Mouse (Mus musculus): ENCODE measurements at regions not wholly inside any gene's neighbourhood (a gene's known extent, or its start where the extent isn't known, plus 50 kb on each side); places are given as distances from the start of the nearest gene placed in this dataset.

DNA sequence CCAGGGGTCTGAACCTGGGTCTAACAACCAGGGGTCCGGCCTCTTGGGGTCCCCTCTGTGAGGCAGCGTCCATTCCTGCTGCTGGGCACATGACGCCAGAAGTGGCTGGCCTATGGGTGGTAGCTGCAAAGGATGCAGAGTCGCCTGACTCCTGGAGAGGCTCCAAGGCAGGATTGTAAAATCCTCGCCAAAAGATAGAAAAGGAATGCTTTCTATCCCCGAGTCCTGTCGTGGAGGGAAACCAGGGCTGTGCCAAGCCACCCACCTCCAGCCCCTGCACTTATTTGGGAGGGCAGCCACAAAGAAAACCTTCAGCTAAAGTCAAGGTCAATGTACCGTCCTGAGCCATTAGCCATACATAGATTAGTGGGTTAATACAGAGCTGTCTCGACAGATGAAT is 73.9 kb upstream of the Mef2a start:
- TF ChIP-seq USF1 (IDR thresholded peaks at IDR 0.05; ENCODE audit: low read depth) (no peak), CTCF (IDR thresholded peaks at IDR 0.05; ENCODE audit: control insufficient read depth, insufficient read depth, insufficient read length) (no peak), MYOD1 (IDR thresholded peaks at IDR 0.05; ENCODE audit: control insufficient read depth, insufficient read length, low read depth) (no peak), FOSL1 (IDR thresholded peaks at IDR 0.05; ENCODE audit: insufficient read depth, low read length, poor library complexity, severe bottlenecking) (no peak), MAX (IDR thresholded peaks at IDR 0.05) (no peak), MYOG (IDR thresholded peaks at IDR 0.05; ENCODE audit: control insufficient read depth, extremely low read depth, insufficient read length) (no peak)
